Mouse (Mus musculus) cerebellum, adult 9-11 months (tissue): Measurements from ENCODE around the gene Sh2d7.

Source experiments
- DNase-seq: peaks from one replicate; pipeline ENCODE4 v3.0.0; 2022

Sh2d7 gene

GRCm38 (mm10) chr9:54538684-54539083 is at the start of gene Sh2d7:
Gene Sh2d7 (plus strand): TSS chr9:54538984.
- DNase-seq = no peak

- DNase-seq = no peak
Observed at GRCm38 (mm10) chr9:54489599-54489998, 49.2 kb upstream of the Sh2d7 start.

- no peak for DNase-seq
Observed at GRCm38 (mm10) chr9:54490431-54490830, 48.4 kb upstream of the Sh2d7 start.

GRCm38 (mm10) chr9:54499291-54499690 is 39.5 kb upstream of the Sh2d7 start:
- DNase-seq = peak; percentile 56

GRCm38 (mm10) chr9:54499791-54500190 is 39.0 kb upstream of the Sh2d7 start:
- DNase-seq = peak; percentile 41

- peak; percentile 82 for DNase-seq
Observed at GRCm38 (mm10) chr9:54500832-54501452, 37.8 kb upstream of the Sh2d7 start.

GRCm38 (mm10) chr9:54501453-54502110 is 37.2 kb upstream of the Sh2d7 start, which contains the start of gene Dmxl2:
Gene Dmxl2 (minus strand): TSS chr9:54501626.
- DNase-seq = peak; percentile 93

- DNase-seq = no peak
Observed at GRCm38 (mm10) chr9:54502111-54502495, 36.7 kb upstream of the Sh2d7 start.

GRCm38 (mm10) chr9:54502873-54503272 is 35.9 kb upstream of the Sh2d7 start:
- DNase-seq = peak; percentile 54

- no peak for DNase-seq
Observed at GRCm38 (mm10) chr9:54515991-54516390, 22.8 kb upstream of the Sh2d7 start.

GRCm38 (mm10) chr9:54518921-54519320 is 19.9 kb upstream of the Sh2d7 start:
- DNase-seq = no peak

GRCm38 (mm10) chr9:54520286-54520685 is 18.5 kb upstream of the Sh2d7 start:
- no peak for DNase-seq

GRCm38 (mm10) chr9:54527694-54528093 is 11.1 kb upstream of the Sh2d7 start:
- no peak for DNase-seq

- DNase-seq = no peak
Observed at GRCm38 (mm10) chr9:54529950-54530349, 8.8 kb upstream of the Sh2d7 start.

GRCm38 (mm10) chr9:54530836-54531235 is 7.9 kb upstream of the Sh2d7 start:
- DNase-seq = no peak

GRCm38 (mm10) chr9:54531421-54531820 is 7.4 kb upstream of the Sh2d7 start:
- DNase-seq = no peak

- DNase-seq = peak; percentile 43
Observed at GRCm38 (mm10) chr9:54532926-54533325, 5.9 kb upstream of the Sh2d7 start.

- DNase-seq = peak; percentile 54
Observed at GRCm38 (mm10) chr9:54533975-54534374, 4.8 kb upstream of the Sh2d7 start.

- DNase-seq = no peak
Observed at GRCm38 (mm10) chr9:54536236-54536635, 2.5 kb upstream of the Sh2d7 start.

GRCm38 (mm10) chr9:54537030-54537429 is 1.8 kb upstream of the Sh2d7 start:
- DNase-seq = no peak

- no peak for DNase-seq
Observed at GRCm38 (mm10) chr9:54537480-54537879, 1.3 kb upstream of the Sh2d7 start.

GRCm38 (mm10) chr9:54538244-54538643 is 540 bp upstream of the Sh2d7 start:
- DNase-seq = no peak

- no peak for DNase-seq
Observed at GRCm38 (mm10) chr9:54540801-54541200, 2.0 kb downstream of the Sh2d7 start.

GRCm38 (mm10) chr9:54544212-54544953 is 5.6 kb downstream of the Sh2d7 start:
- DNase-seq = no peak
